Mouse (Mus musculus) embryonic facial prominence, embryonic 14.5 days (tissue): ENCODE results near the gene Pigq. TPM values are rescaled to one million over a fixed set of nuclear protein-coding genes. Genes with fewer than 3 reads are reported as not detected.

Experiments
- ATAC-seq: fragments of 200-750 bp; cut with Nextera tagmentation; 2 replicates; pipeline ENCODE4 v1.8.0; 2017; ENCODE audit warnings: low read depth, moderate number of reproducible peaks, moderate TSS enrichment
- DNase-seq: peaks from one replicate; pipeline ENCODE4 v3.0.0-alpha.2; 2015; ENCODE audit warnings: low spot score
- H3K27ac ChIP-seq: fragments of 300-500 bp; sonication (generic); replicated peaks from 2 replicates; pipeline ENCODE4 v1.5.1; 2014; ENCODE audit warnings: low read depth, mild to moderate bottlenecking, low read length, moderate library complexity
- H3K27me3 ChIP-seq: fragments of 300-500 bp; sonication (generic); replicated peaks from 2 replicates; pipeline ENCODE4 v1.6.1; 2014; ENCODE audit warnings: low read length; ENCODE audit not compliant: control insufficient read depth, insufficient read depth
- H3K36me3 ChIP-seq: fragments of 300-500 bp; sonication (generic); 2 replicates; pipeline ENCODE4 v1.6.1; 2014; ENCODE audit warnings: low read length, mixed read lengths; ENCODE audit not compliant: control insufficient read depth, insufficient read depth
- H3K4me1 ChIP-seq: fragments of 300-500 bp; sonication (generic); 2 replicates; pipeline ENCODE4 v1.6.1; 2014; ENCODE audit warnings: antibody characterized with exemption, low read length; ENCODE audit not compliant: control insufficient read depth, insufficient read depth
- H3K4me2 ChIP-seq: fragments of 300-500 bp; sonication (generic); 2 replicates; pipeline ENCODE4 v1.6.1; 2014; ENCODE audit warnings: low read depth, mild to moderate bottlenecking, low read length, moderate library complexity, mixed read lengths
- H3K4me3 ChIP-seq: fragments of 300-500 bp; sonication (generic); 2 replicates; pipeline ENCODE4 v1.5.1; 2014; ENCODE audit warnings: low read depth, mild to moderate bottlenecking, low read length
- H3K9ac ChIP-seq: fragments of 300-500 bp; sonication (generic); 2 replicates; pipeline ENCODE4 v1.6.1; 2014; ENCODE audit warnings: low read depth, mild to moderate bottlenecking, low read length, moderate library complexity, mixed read lengths
- H3K9me3 ChIP-seq: fragments of 300-500 bp; sonication (generic); 2 replicates; pipeline ENCODE4 v1.6.1; 2016; ENCODE audit warnings: low read length; ENCODE audit not compliant: control insufficient read depth
- WGBS: fragments of 180-500 bp; shearing (Covaris S2); extraction: QIAGEN DNeasy Blood & Tissue Kit; methylation state at CpG from one replicate; pipeline ENCODE4 v1.1.7; 2014; 5-methylcytosine and 5-hydroxymethylcytosine counted together
- polyA plus RNA-seq: library from polyadenylated mRNA; unstranded; fragments of >200 nt; fragmentation: Nextera tagmentation; extraction: Ambion mirVana; gene quantifications from 2 replicates; pipeline ENCODE4 v1.2.1, GENCODE M21; 2014

Gene Pigq
- polyA plus RNA-seq, 1 experiment from 2014 or later = 51.8 TPM

GRCm38 (mm10) chr17:25980854-25981253 is 36.1 kb upstream of the Pigq start:
- WGBS = 84% methylated on average over 5 of the region's 5 CpGs
- Histone ChIP-seq H3K27me3 (no peaks in the 10 kb centered on the region), H3K9ac (no peak overlapping the region), H3K9me3 (no peaks in the 10 kb centered on the region), H3K4me2 (no peak overlapping the region), H3K36me3 (no peaks in the 10 kb centered on the region), H3K4me1 (peaks cover 16% of the 10 kb centered on the region), H3K4me3 (no peak overlapping the region), H3K27ac (no peak overlapping the region)
- DNase-seq (no peak), ATAC-seq (no peak)

DNA sequence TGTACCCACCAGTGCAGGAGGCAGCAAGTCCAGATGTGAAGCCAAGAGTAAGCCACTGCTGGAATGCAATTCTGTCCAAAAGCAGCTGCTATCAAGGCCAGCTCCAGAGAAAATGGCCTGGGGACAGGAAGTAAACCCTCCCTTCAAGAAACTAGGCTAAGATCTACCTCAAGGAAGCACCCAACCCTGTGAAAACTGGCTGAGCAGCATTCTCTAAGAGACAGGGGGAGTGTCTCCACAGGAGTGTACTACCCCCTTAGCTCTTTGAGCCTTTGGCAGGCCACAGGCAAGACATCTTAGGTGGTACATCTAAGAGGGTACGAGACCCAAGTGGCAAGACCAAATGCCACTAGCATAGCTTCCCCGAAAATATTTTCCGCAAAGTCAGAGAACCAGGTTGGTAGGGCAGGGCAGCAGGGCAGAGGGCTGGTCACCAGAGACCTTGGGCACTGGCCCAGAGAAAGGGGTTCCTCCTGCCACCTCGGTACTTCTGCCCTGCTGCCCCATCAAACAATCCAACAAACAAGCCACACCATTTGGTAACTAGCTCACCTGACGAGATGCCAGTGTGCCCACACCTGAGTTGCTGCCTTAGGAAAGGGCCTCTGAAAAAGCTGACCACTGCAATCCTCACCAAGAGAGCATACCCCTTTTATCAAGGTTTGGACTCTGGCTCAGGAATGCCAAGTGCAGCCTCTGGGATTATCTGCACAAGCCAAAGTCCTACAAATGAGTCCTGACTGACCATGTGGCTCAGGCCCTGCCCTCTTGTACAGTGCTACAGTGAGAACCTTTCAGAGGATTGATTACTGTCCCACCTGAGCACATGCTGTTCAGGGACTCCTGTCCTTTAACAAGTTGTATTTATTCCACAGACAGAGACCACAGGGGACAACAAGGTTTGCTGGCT is 35.3 kb upstream of the Pigq start:
- no peaks in the 10 kb centered on the region for H3K27me3 ChIP-seq
- no peaks in the 10 kb centered on the region for H3K9me3 ChIP-seq
- H3K4me1 ChIP-seq = peaks cover 16% of the 10 kb centered on the region
- H3K4me2 ChIP-seq = no peak overlapping the region; the same call in 1 of the 2 replicates
- ATAC-seq (peak; percentile 69; the same call in 1 of the 2 replicates), DNase-seq (peak; percentile 67)
- no peaks in the 10 kb centered on the region for H3K36me3 ChIP-seq
- H3K27ac ChIP-seq = no peak overlapping the region
- H3K4me3 ChIP-seq = no peak overlapping the region
- 91% methylated on average over 5 of the region's 5 CpGs for WGBS
- no peak overlapping the region for H3K9ac ChIP-seq

GRCm38 (mm10) chr17:25970954-25971707 is 26.4 kb upstream of the Pigq start:
- no peak for ATAC-seq

GRCm38 (mm10) chr17:25970448-25970847 is 25.7 kb upstream of the Pigq start:
- Histone ChIP-seq H3K36me3 (no peaks in the 10 kb centered on the region), H3K9ac (no peak overlapping the region), H3K4me2 (no peak overlapping the region), H3K27ac (no peak overlapping the region), H3K4me3 (no peak overlapping the region), H3K4me1 (no peaks in the 10 kb centered on the region), H3K9me3 (no peaks in the 10 kb centered on the region), H3K27me3 (no peaks in the 10 kb centered on the region)
- ATAC-seq (no peak), DNase-seq (no peak)
- WGBS = 92% methylated on average over 9 of the region's 9 CpGs

More at GRCm38 (mm10) chr17:25970954-25971707, 26.4 kb upstream of the Pigq start:
- Histone ChIP-seq H3K27me3 (no peaks in the 10 kb centered on the region), H3K4me2 (no peak overlapping the region), H3K36me3 (no peaks in the 10 kb centered on the region), H3K9me3 (no peaks in the 10 kb centered on the region), H3K27ac (no peak overlapping the region), H3K9ac (no peak overlapping the region), H3K4me1 (no peaks in the 10 kb centered on the region), H3K4me3 (no peak overlapping the region)
- WGBS = 87% methylated on average over 4 of the region's 4 CpGs
- no peak for DNase-seq

GRCm38 (mm10) chr17:25968176-25968575 is 23.4 kb upstream of the Pigq start:
- no peaks in the 10 kb centered on the region for H3K4me1 ChIP-seq
- H3K9ac ChIP-seq = no peak overlapping the region
- WGBS = 63% methylated on average over 1 of the region's 1 CpGs
- no peaks in the 10 kb centered on the region for H3K9me3 ChIP-seq
- no peak for ATAC-seq
- DNase-seq = no peak
- peaks cover 15% of the 10 kb centered on the region for H3K36me3 ChIP-seq
- no peak overlapping the region for H3K4me2 ChIP-seq
- H3K4me3 ChIP-seq = no peak overlapping the region
- H3K27ac ChIP-seq = no peak overlapping the region
- no peaks in the 10 kb centered on the region for H3K27me3 ChIP-seq

DNA sequence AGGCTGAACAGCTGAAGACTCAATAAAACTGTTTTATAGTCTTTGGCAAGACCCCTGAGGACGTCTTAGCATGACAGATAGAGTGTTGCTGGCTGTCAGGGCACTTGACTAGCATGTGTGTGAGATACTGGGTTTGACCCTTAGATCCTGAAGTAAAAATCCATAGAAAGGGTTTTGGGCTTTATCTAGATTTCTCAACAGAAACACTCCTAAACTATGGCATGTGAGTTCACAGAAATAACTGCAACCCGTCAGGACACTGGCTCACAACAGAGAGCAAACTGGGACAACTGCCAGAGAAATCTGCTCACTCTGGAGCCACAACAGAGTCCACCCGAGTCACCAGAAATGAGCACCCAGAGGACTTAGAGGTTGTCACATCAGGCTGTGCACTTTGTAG is 22.9 kb upstream of the Pigq start:
- H3K4me2 ChIP-seq = no peak overlapping the region
- DNase-seq (no peak), ATAC-seq (no peak)
- no peaks in the 10 kb centered on the region for H3K4me1 ChIP-seq
- H3K4me3 ChIP-seq = no peak overlapping the region
- H3K27me3 ChIP-seq = no peaks in the 10 kb centered on the region
- H3K9ac ChIP-seq = no peak overlapping the region
- H3K36me3 ChIP-seq = peaks cover 18% of the 10 kb centered on the region
- H3K27ac ChIP-seq = no peak overlapping the region
- H3K9me3 ChIP-seq = no peaks in the 10 kb centered on the region
- 61% methylated on average over 3 of the region's 3 CpGs for WGBS

GRCm38 (mm10) chr17:25964271-25964670 is 19.5 kb upstream of the Pigq start:
- DNase-seq = no peak
- Histone ChIP-seq H3K27me3 (no peaks in the 10 kb centered on the region), H3K4me1 (no peaks in the 10 kb centered on the region), H3K36me3 (peaks cover 44% of the 10 kb centered on the region), H3K4me3 (no peak overlapping the region), H3K9me3 (no peaks in the 10 kb centered on the region), H3K27ac (no peak overlapping the region), H3K9ac (no peak overlapping the region), H3K4me2 (no peak overlapping the region)
- ATAC-seq = no peak
- 93% methylated on average over 7 of the region's 7 CpGs for WGBS

- WGBS = 96% methylated on average over 7 of the region's 7 CpGs
Observed at GRCm38 (mm10) chr17:25962413-25962905, 17.7 kb upstream of the Pigq start.

More at GRCm38 (mm10) chr17:25962413-25962905, 17.7 kb upstream of the Pigq start:
- no peak for ATAC-seq
- H3K9me3 ChIP-seq = no peaks in the 10 kb centered on the region
- H3K27ac ChIP-seq = no peak overlapping the region
- no peak overlapping the region for H3K4me3 ChIP-seq
- H3K9ac ChIP-seq = no peak overlapping the region
- H3K36me3 ChIP-seq = peaks cover 62% of the 10 kb centered on the region
- no peak overlapping the region for H3K4me2 ChIP-seq
- no peaks in the 10 kb centered on the region for H3K4me1 ChIP-seq
- DNase-seq = no peak
- H3K27me3 ChIP-seq = no peaks in the 10 kb centered on the region
